Mouse (Mus musculus): ENCODE data around the gene Smad1.

- no peak for TF ChIP-seq EP300 (IDR thresholded peaks at IDR 0.05; ENCODE audit: low read depth)
- no peak for TF ChIP-seq CTCF (IDR thresholded peaks at IDR 0.05; ENCODE audit: low read depth)
Measured at GRCm38 (mm10) chr8:79394009-79394408, 5.3 kb downstream of the Smad1 start.
